In the genomic region with DNA sequence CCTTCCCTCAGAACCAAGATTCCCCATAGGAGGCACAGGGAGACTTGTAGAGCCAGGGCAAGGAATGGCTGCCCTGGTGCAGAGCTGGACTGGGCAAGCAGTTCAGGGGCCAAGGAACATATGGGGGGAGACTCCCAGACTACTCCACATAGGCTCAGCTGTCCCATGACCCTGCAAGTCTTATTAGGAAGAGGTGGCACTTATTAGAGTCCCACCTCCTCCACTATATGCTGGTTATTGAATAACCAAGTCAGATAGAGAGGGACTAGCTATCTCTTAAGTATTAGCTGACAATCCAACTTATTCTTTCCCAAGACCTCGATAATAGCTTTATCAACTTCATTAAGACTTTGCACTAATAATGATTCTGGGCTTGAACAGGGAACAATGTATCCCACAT, we compare ENCODE assay signal across 21 mouse cellular contexts. TPM values are rescaled to one million over a fixed set of nuclear protein-coding genes. Genes with fewer than 3 reads are reported as not detected.
DNase-seq lines count a peak whose midpoint lies in the region; TF ChIP-seq lines count a peak whose summit lies in the region.
"Had no signal": no experiment of that assay in that cellular context is flagged by ENCODE, and none has a peak within 500 bp of the region (broad histone marks: within the 10 kb centered on the region; RNA-seq: fewer than 3 reads in every experiment).

No protein-coding gene starts in this region.

- peak overlapping the region; percentile 96 for H3K27ac ChIP-seq in thymus, adult 2 months (ENCODE audit: control insufficient read depth, insufficient read depth, low read length)
- H3K27ac ChIP-seq in macrophage, result peak overlapping the region; percentile 98
- H3K27ac ChIP-seq in gastrocnemius, adult 2 months, result no peak overlapping the region
- H3K27ac ChIP-seq: embryonic facial prominence, embryonic 12.5 days; embryonic facial prominence, embryonic 15.5 days; hindbrain, embryonic 12.5 days; hindbrain, embryonic 15.5 days had no signal

- DNase-seq in heart, adult 11 months, result peak; percentile 88
- DNase-seq in heart, postnatal 36 days, result no peak
- no peak for DNase-seq in thymus, adult 2 months
- DNase-seq in thymus, postnatal 10 days (ENCODE audit: low spot score in 2 of 2), result no peak
- no peak for DNase-seq in right cerebral cortex, postnatal 14 days
- no peak for DNase-seq in cerebellum, adult 11-12 months
- DNase-seq in gastrocnemius, adult 2 months, result no peak
- DNase-seq: adrenal gland, adult 8-10 months; adrenal gland, postnatal 25 days; cerebellum, adult 2 months; cerebellum, adult 9-11 months; cerebellum, postnatal 25 days; forebrain, postnatal 0 days; gastrocnemius, postnatal 10 days; gastrocnemius, postnatal 36 days; heart, postnatal 10 days had no signal

- no peak for TF ChIP-seq CTCF in thymus, adult 2 months (IDR thresholded peaks at IDR 0.05; ENCODE audit: borderline replicate concordance, control insufficient read depth, extremely low read depth, insufficient read depth, low read length, poor library complexity)
- TF ChIP-seq CTCF in gastrocnemius, adult 2 months (IDR thresholded peaks at IDR 0.05), result no peak

- intact Hi-C loops in heart, postnatal 36 days (cut with DNase I), result no loop called here
- intact Hi-C loops in gastrocnemius, adult 2 months (cut with DNase I), result no loop called here

- no peaks in the 10 kb centered on the region for H3K27me3 ChIP-seq in thymus, adult 2 months (ENCODE audit: control insufficient read depth, insufficient read depth, low read length)
- H3K27me3 ChIP-seq: embryonic facial prominence, embryonic 12.5 days; embryonic facial prominence, embryonic 15.5 days; hindbrain, embryonic 12.5 days; hindbrain, embryonic 15.5 days had no signal

- WGBS in thymus, adult 2 months, result 96% methylated on average over 1 of the region's 1 CpGs
- WGBS in macrophage (ENCODE audit: missing documents), result 100% methylated on average over 1 of the region's 1 CpGs

- TF ChIP-seq POLR2A in thymus, adult 2 months (IDR thresholded peaks at IDR 0.05; ENCODE audit: control insufficient read depth, extremely low read depth, insufficient read depth, low read length, poor library complexity), result no peak

- H3K4me3 ChIP-seq in thymus, adult 2 months (ENCODE audit: control insufficient read depth, insufficient read depth, low read length), result no peak overlapping the region
- no peak overlapping the region for H3K4me3 ChIP-seq in macrophage (ENCODE audit: inconsistent target)
- no peak overlapping the region for H3K4me3 ChIP-seq in gastrocnemius, adult 2 months
- H3K4me3 ChIP-seq: embryonic facial prominence, embryonic 12.5 days; embryonic facial prominence, embryonic 15.5 days; hindbrain, embryonic 12.5 days; hindbrain, embryonic 15.5 days had no signal

- H3K4me1 ChIP-seq in thymus, adult 2 months (replicated peaks; ENCODE audit: control insufficient read depth, insufficient read depth, low read length), result peaks cover 60% of the 10 kb centered on the region
- H3K4me1 ChIP-seq: embryonic facial prominence, embryonic 12.5 days; hindbrain, embryonic 12.5 days had no signal

- peaks cover 95% of the 10 kb centered on the region for H3K79me2 ChIP-seq in macrophage (ENCODE audit: inconsistent target)

- H3K36me3 ChIP-seq in thymus, adult 2 months (ENCODE audit: control insufficient read depth, insufficient read depth, low read length), result no peaks in the 10 kb centered on the region; the same call in 1 of the 2 replicates
- peaks cover 23% of the 10 kb centered on the region for H3K36me3 ChIP-seq in macrophage (ENCODE audit: inconsistent target)
- H3K36me3 ChIP-seq: embryonic facial prominence, embryonic 12.5 days; embryonic facial prominence, embryonic 15.5 days; hindbrain, embryonic 12.5 days; hindbrain, embryonic 15.5 days had no signal

RNA-seq across cellular contexts. Expression of a gene that starts 9.7 kb away (rescaled TPM):
- total RNA-seq in heart, postnatal 36 days (2021), result 1 to 10 TPM; 2.5 to 4.5 TPM
- 38.2 and 44.1 TPM in 2 replicates for polyA plus RNA-seq in thymus, adult 2 months (2012; rRNA removed)
- total RNA-seq in macrophage (2018; cell fraction: chromatin; rRNA removed), result 100 to 1,000 TPM in 14 of 26 experiments, 10 to 100 TPM in 12; 12.9 to 225 (median 103) TPM
- 100 to 1,000 TPM in 25 of 26 experiments, 10 to 100 TPM in 1; 88.2 to 231 (median 137) TPM for total RNA-seq in macrophage (2018; cell fraction: cytosol; rRNA removed)
- 100 to 1,000 TPM in 24 of 26 experiments, 10 to 100 TPM in 2; 31.0 to 338 (median 177) TPM for total RNA-seq in macrophage (2018; cell fraction: nucleus; rRNA removed)
- polyA plus RNA-seq in macrophage (2018), result 136 to 253 TPM (median 157 TPM) in 3 replicates
- total RNA-seq in gastrocnemius, adult 2 months (2021), result under 1 TPM; 0.36 to 0.50 TPM

RNA-seq across cellular contexts. Expression of a gene that starts 37.8 kb away (rescaled TPM):
- 1 to 10 TPM; 6.4 to 7.0 TPM for total RNA-seq in heart, postnatal 36 days (2021)
- 2.7 and 2.9 TPM in 2 replicates for polyA plus RNA-seq in thymus, adult 2 months (2012; rRNA removed)
- 1 to 10 TPM in 17 of 26 experiments, under 1 TPM in 5, not detected in 4; 0.25 to 5.9 (median 2.6) TPM for total RNA-seq in macrophage (2018; cell fraction: chromatin; rRNA removed)
- total RNA-seq in macrophage (2018; cell fraction: cytosol; rRNA removed), result 1 to 10 TPM; 1.6 to 4.1 (median 3.3) TPM
- 1 to 10 TPM in 21 of 26 experiments, under 1 TPM in 4, not detected in 1; 0.35 to 7.6 (median 2.4) TPM for total RNA-seq in macrophage (2018; cell fraction: nucleus; rRNA removed)
- polyA plus RNA-seq in macrophage (2018), result 2.8 to 3.0 TPM (median 2.8 TPM) in 3 replicates
- 1 to 10 TPM; 2.5 to 4.2 TPM for total RNA-seq in gastrocnemius, adult 2 months (2021)
